Mouse (Mus musculus) spleen, adult 2 months (tissue): ENCODE results near the gene 1700025G04Rik. TPM values are rescaled to one million over a fixed set of nuclear protein-coding genes. Genes with fewer than 3 reads are reported as not detected.
A peak's percentile ranks its signal among the peaks of the same experiment; 100 is the strongest.

ENCODE experiments used
- DNase-seq, 2 experiments: peaks; one replicate each; pipeline versions ENCODE4 v3.0.0 to v3.0.0-alpha.2; 2012 to 2021; ENCODE audit warnings: low spot score in 2 of 2, low read depth in 1 of 2
- H3K27ac ChIP-seq: fragments of 200-500 bp; 2 replicates; pipeline ENCODE4 v1.5.1; 2012; ENCODE audit warnings: low read length, inconsistent platforms; ENCODE audit not compliant: insufficient read depth
- H3K27me3 ChIP-seq: fragments of 200-500 bp; 2 replicates; pipeline ENCODE4 v1.6.1; 2012; ENCODE audit warnings: mild to moderate bottlenecking, moderate library complexity, low read length, inconsistent platforms; ENCODE audit not compliant: control insufficient read depth, insufficient read depth
- H3K36me3 ChIP-seq: fragments of 200-500 bp; 2 replicates; pipeline ENCODE4 v1.6.1; 2012; ENCODE audit warnings: mild to moderate bottlenecking, low read length, inconsistent platforms; ENCODE audit not compliant: control insufficient read depth, insufficient read depth
- H3K4me1 ChIP-seq: fragments of 200-500 bp; 2 replicates; pipeline ENCODE4 v1.6.1; 2011; ENCODE audit warnings: inconsistent platforms; ENCODE audit not compliant: control insufficient read depth, insufficient read depth, insufficient read length
- H3K4me3 ChIP-seq: fragments of 200-500 bp; 2 replicates; pipeline ENCODE4 v1.5.1; 2011; ENCODE audit warnings: mild to moderate bottlenecking, inconsistent platforms; ENCODE audit not compliant: insufficient read depth, insufficient read length; ENCODE audit errors: extremely low read depth
- CTCF ChIP-seq: fragments of 200-500 bp; IDR thresholded peaks from 2 replicates; pipeline ENCODE4 v1.5.1; 2011; ENCODE audit warnings: mild to moderate bottlenecking, inconsistent platforms; ENCODE audit not compliant: insufficient read depth, insufficient read length, insufficient replicate concordance; ENCODE audit errors: extremely low read depth
- POLR2A ChIP-seq: fragments of 200-500 bp; IDR thresholded peaks from 2 replicates; pipeline ENCODE4 v1.6.1; 2011; ENCODE audit warnings: low read depth, low read length, inconsistent platforms
- WGBS: fragments of 180-500 bp; shearing (Covaris S2); methylation state at CpG from one replicate; pipeline ENCODE4 v1.1.7; 2018; 5-methylcytosine and 5-hydroxymethylcytosine counted together
- polyA plus RNA-seq: library from polyadenylated mRNA; depleted of rRNA; stranded (reverse); fragments of >200 nt; gene quantifications from 2 replicates; pipeline ENCODE4 v1.2.3, GENCODE M21; 2012; rRNA removed

1700025G04Rik gene
- 0.99 and 1.0 TPM in 2 replicates for polyA plus RNA-seq

GRCm38 (mm10) chr1:152090018-152090553 lies at the start of gene 1700025G04Rik:
1700025G04Rik (minus strand) TSS chr1:152090125.
- WGBS: under 1% methylated on average over 59 of the region's 66 CpGs
- Histone ChIP-seq H3K27me3 (peaks cover 11% of the 10 kb centered on the region), H3K36me3 (no peaks in the 10 kb centered on the region), H3K4me1 (peaks cover 7% of the 10 kb centered on the region; the same call in 1 of the 2 replicates), H3K27ac (peak within 1 kb of the TSS; percentile 56), H3K4me3 (peak within 1 kb of the TSS; percentile 62)
- peak; percentile 17 to 59 for DNase-seq
- TF ChIP-seq POLR2A (no peak), CTCF (no peak)

- Histone ChIP-seq H3K27ac (no peak overlapping the region), H3K27me3 (no peaks in the 10 kb centered on the region), H3K36me3 (no peaks in the 10 kb centered on the region), H3K4me3 (no peak overlapping the region), H3K4me1 (no peaks in the 10 kb centered on the region)
- no peak for DNase-seq
- 84% methylated on average over 4 of the region's 4 CpGs for WGBS
- TF ChIP-seq CTCF (no peak), POLR2A (no peak)
Measured at GRCm38 (mm10) chr1:152139496-152139895, 49.6 kb upstream of the 1700025G04Rik start.

GRCm38 (mm10) chr1:152130029-152130727 lies 40.3 kb upstream of the 1700025G04Rik start:
- Histone ChIP-seq H3K36me3 (no peaks in the 10 kb centered on the region), H3K4me3 (no peak overlapping the region), H3K4me1 (no peaks in the 10 kb centered on the region), H3K27ac (no peak overlapping the region), H3K27me3 (no peaks in the 10 kb centered on the region)
- DNase-seq: no peak
- WGBS: 88% methylated on average over 15 of the region's 15 CpGs
- TF ChIP-seq CTCF (no peak), POLR2A (no peak)

GRCm38 (mm10) chr1:152125451-152125850 lies 35.5 kb upstream of the 1700025G04Rik start:
- H3K36me3 ChIP-seq: no peaks in the 10 kb centered on the region
- no peak for DNase-seq
- no peak overlapping the region for H3K27ac ChIP-seq
- WGBS: 83% methylated on average over 7 of the region's 7 CpGs
- H3K4me1 ChIP-seq: no peaks in the 10 kb centered on the region
- no peak overlapping the region for H3K4me3 ChIP-seq
- H3K27me3 ChIP-seq: no peaks in the 10 kb centered on the region
- TF ChIP-seq CTCF: no peak
- no peak for TF ChIP-seq POLR2A

- no peak for DNase-seq
- Histone ChIP-seq H3K36me3 (no peaks in the 10 kb centered on the region), H3K4me3 (no peak overlapping the region), H3K4me1 (no peaks in the 10 kb centered on the region), H3K27me3 (no peaks in the 10 kb centered on the region), H3K27ac (no peak overlapping the region)
- TF ChIP-seq CTCF: no peak
- TF ChIP-seq POLR2A: no peak
- 84% methylated on average over 1 of the region's 1 CpGs for WGBS
Measured at GRCm38 (mm10) chr1:152110123-152110522, 20.2 kb upstream of the 1700025G04Rik start.

GRCm38 (mm10) chr1:152106136-152106535 lies 16.2 kb upstream of the 1700025G04Rik start:
- no peak for TF ChIP-seq CTCF
- TF ChIP-seq POLR2A: no peak
- Histone ChIP-seq H3K4me1 (no peaks in the 10 kb centered on the region), H3K4me3 (no peak overlapping the region), H3K27me3 (no peaks in the 10 kb centered on the region), H3K27ac (no peak overlapping the region), H3K36me3 (no peaks in the 10 kb centered on the region)
- no peak for DNase-seq
- 91% methylated on average over 2 of the region's 2 CpGs for WGBS

GRCm38 (mm10) chr1:152105246-152105645 lies 15.3 kb upstream of the 1700025G04Rik start:
- H3K4me1 ChIP-seq: no peaks in the 10 kb centered on the region
- whole genome bisulfite sequencing: 94% methylated on average over 1 of the region's 1 CpGs
- no peaks in the 10 kb centered on the region for H3K36me3 ChIP-seq
- no peak for DNase-seq
- no peaks in the 10 kb centered on the region for H3K27me3 ChIP-seq
- no peak overlapping the region for H3K4me3 ChIP-seq
- no peak overlapping the region for H3K27ac ChIP-seq
- TF ChIP-seq CTCF (no peak), POLR2A (no peak)
